13 mouse cellular contexts compared by ENCODE assay signal in genomic region chr7:51622196-51622595, GRCm38 (mm10). TPM values are rescaled to one million over a fixed set of nuclear protein-coding genes. Genes with fewer than 3 reads are reported as not detected.
DNase-seq lines count a peak whose midpoint lies in the region; ATAC-seq and TF ChIP-seq lines count a peak whose summit lies in the region.
"Had no signal": no experiment of that assay in that cellular context is flagged by ENCODE, and none has a peak within 500 bp of the region (broad histone marks: within the 10 kb centered on the region; RNA-seq: fewer than 3 reads in every experiment).

No protein-coding gene starts in this region.

- no peaks in the 10 kb centered on the region for H3K9me3 ChIP-seq in E14TG2a.4 (ENCODE audit: low read length)
- no peaks in the 10 kb centered on the region for H3K9me3 ChIP-seq in forebrain, embryonic 13.5 days (replicated peaks)
- no peaks in the 10 kb centered on the region for H3K9me3 ChIP-seq in midbrain, embryonic 10.5 days (replicated peaks)
- H3K9me3 ChIP-seq: heart, embryonic 10.5 days; liver, embryonic 15.5 days had no signal

- H3K36me3 ChIP-seq in E14TG2a.4 (ENCODE audit: insufficient read depth, low read length), result no peaks in the 10 kb centered on the region
- no peaks in the 10 kb centered on the region for H3K36me3 ChIP-seq in forebrain, embryonic 13.5 days (ENCODE audit: poor library complexity, severe bottlenecking)
- no peaks in the 10 kb centered on the region for H3K36me3 ChIP-seq in midbrain, embryonic 10.5 days
- H3K36me3 ChIP-seq: heart, embryonic 10.5 days; liver, embryonic 15.5 days had no signal

- H3K4me3 ChIP-seq in E14TG2a.4 (replicated peaks; ENCODE audit: low read length), result peak overlapping the region; percentile 72
- H3K4me3 ChIP-seq in forebrain, embryonic 13.5 days, result peak overlapping the region; percentile 43
- H3K4me3 ChIP-seq in midbrain, embryonic 10.5 days, result peak overlapping the region; percentile 39
- H3K4me3 ChIP-seq: heart, embryonic 10.5 days; liver, embryonic 15.5 days had no signal

- peak overlapping the region; percentile 48 for H3K4me2 ChIP-seq in forebrain, embryonic 13.5 days
- H3K4me2 ChIP-seq: liver, embryonic 15.5 days had no signal

- H3K27ac ChIP-seq in forebrain, embryonic 13.5 days, result peak overlapping the region; percentile 88
- H3K27ac ChIP-seq in midbrain, embryonic 10.5 days (replicated peaks), result peak overlapping the region; percentile 69; the same call in 1 of the 2 replicates
- H3K27ac ChIP-seq: heart, embryonic 10.5 days; liver, embryonic 15.5 days had no signal

- peak overlapping the region; percentile 72 for H3K9ac ChIP-seq in forebrain, embryonic 13.5 days
- H3K9ac ChIP-seq: liver, embryonic 15.5 days had no signal

- WGBS in forebrain, embryonic 13.5 days, result under 1% methylated on average over 18 of the region's 18 CpGs
- 1% methylated on average over 18 of the region's 18 CpGs for WGBS in midbrain, embryonic 10.5 days

- TF ChIP-seq CTCF in E14TG2a.4 (conservative IDR thresholded peaks at IDR 0.05; ENCODE audit: low read length), result no peak

- no peak for DNase-seq in frontal cortex, postnatal 14 days (ENCODE audit: low spot score in 2 of 2)
- DNase-seq in midbrain, embryonic 10.5 days (ENCODE audit: low spot score), result no peak
- no peak for DNase-seq in urinary bladder, postnatal 4 days (ENCODE audit: low spot score in 2 of 2)
- no peak for DNase-seq in heart, postnatal 14 days
- DNase-seq: B cell, adult 2 months had no signal

- H3K27me3 ChIP-seq in E14TG2a.4 (ENCODE audit: insufficient read depth, low read length), result peaks cover 48% of the 10 kb centered on the region
- H3K27me3 ChIP-seq in forebrain, embryonic 13.5 days, result peaks cover 52% of the 10 kb centered on the region
- peaks cover 73% of the 10 kb centered on the region for H3K27me3 ChIP-seq in midbrain, embryonic 10.5 days (ENCODE audit: low read depth, poor library complexity, severe bottlenecking)

- H3K4me1 ChIP-seq in E14TG2a.4 (replicated peaks; ENCODE audit: low read depth, low read length), result peaks cover 33% of the 10 kb centered on the region
- peaks cover 10% of the 10 kb centered on the region; the same call in 1 of the 2 replicates for H3K4me1 ChIP-seq in forebrain, embryonic 13.5 days
- peaks cover 22% of the 10 kb centered on the region for H3K4me1 ChIP-seq in midbrain, embryonic 10.5 days
- H3K4me1 ChIP-seq: liver, embryonic 15.5 days had no signal

- intact Hi-C loops in heart, postnatal 14 days (cut with DNase I), result no loop called here

- peak; percentile 17 for ATAC-seq in frontal cortex, adult (ENCODE audit: low TSS enrichment)
- peak; percentile 39 for ATAC-seq in forebrain, embryonic 13.5 days
- no peak for ATAC-seq in activated CD4-positive, CD25-positive, alpha-beta regulatory T cell, adult 4 months

RNA-seq across cellular contexts. Expression of gene Slc17a6, which starts 0.4 kb away (rescaled TPM):
- 43.7 and 49.4 TPM in 2 replicates for polyA plus RNA-seq in forebrain, embryonic 13.5 days (2015; fragmentation: Nextera tagmentation; extraction: Ambion mirVana)
- 6.6 and 15.8 TPM in 2 replicates for polyA plus RNA-seq in midbrain, embryonic 10.5 days (2016; fragmentation: Nextera tagmentation; extraction: Ambion mirVana)
- not detected for polyA plus RNA-seq in activated CD4-positive, CD25-positive, alpha-beta regulatory T cell, adult 4 months (2017; shearing (Covaris generic))
- total RNA-seq in heart, postnatal 14 days (2021), result not detected
- total RNA-seq: common myeloid progenitor, adult 5-6 weeks; megakaryocyte progenitor cell, adult 5-6 weeks had no signal
- polyA plus RNA-seq: heart, embryonic 10.5 days had no signal
